Mouse (Mus musculus) retina, postnatal 7 days (tissue): ENCODE measurements around the gene Srsf1.

Experiments
- DNase-seq: peaks from one replicate; pipeline ENCODE4 v3.0.0-alpha.2; 2012; ENCODE audit warnings: low read depth, low spot score

Gene Srsf1

GRCm38 (mm10) chr11:88071113-88071512, 23.9 kb downstream of the Srsf1 start:
- DNase-seq: no peak

- DNase-seq: no peak
Observed at GRCm38 (mm10) chr11:88073343-88073875, 26.2 kb downstream of the Srsf1 start.

- DNase-seq: no peak
Observed at GRCm38 (mm10) chr11:88075701-88076100, 28.5 kb downstream of the Srsf1 start.

GRCm38 (mm10) chr11:88076394-88076793, 29.2 kb downstream of the Srsf1 start:
- DNase-seq: no peak

GRCm38 (mm10) chr11:88083699-88084098, 36.5 kb downstream of the Srsf1 start:
- no peak for DNase-seq

GRCm38 (mm10) chr11:88086737-88087627, 39.8 kb downstream of the Srsf1 start:
- peak; percentile 92 for DNase-seq

GRCm38 (mm10) chr11:88089150-88089549, 42.0 kb downstream of the Srsf1 start:
- DNase-seq: no peak

- no peak for DNase-seq
Observed at GRCm38 (mm10) chr11:88090293-88090692, 43.1 kb downstream of the Srsf1 start.

GRCm38 (mm10) chr11:88091949-88092348, 44.8 kb downstream of the Srsf1 start:
- DNase-seq: no peak

- DNase-seq: no peak
Observed at GRCm38 (mm10) chr11:88097173-88097572, 50.0 kb downstream of the Srsf1 start.

- DNase-seq: no peak
Observed at GRCm38 (mm10) chr11:88098021-88098729, 51.0 kb downstream of the Srsf1 start, which contains the start of gene Cuedc1. Gene Cuedc1, plus strand, starts transcription at chr11:88098058.

- peak; percentile 57 for DNase-seq
Observed at GRCm38 (mm10) chr11:88098787-88099598, 51.8 kb downstream of the Srsf1 start.

- DNase-seq: no peak
Observed at GRCm38 (mm10) chr11:88099599-88100023, 52.4 kb downstream of the Srsf1 start.

- DNase-seq: no peak
Observed at GRCm38 (mm10) chr11:88100170-88100569, 53.0 kb downstream of the Srsf1 start.
